Mouse (Mus musculus): ENCODE data around the gene Acadvl. TPM values are rescaled to one million over a fixed set of nuclear protein-coding genes. Genes with fewer than 3 reads are reported as not detected.
A peak's percentile ranks its signal among the peaks of the same experiment; 100 is the strongest.
"Not testable (repeated sequence)": the region's sequence is repeated elsewhere in the genome, so short reads cannot be mapped to it uniquely, and the experiment has no call there.

Gene Acadvl
- total RNA-seq, 2 experiments from 2014 or later: 57.4 to 59.3 TPM

- DNase-seq (ENCODE audit: low spot score in 2 of 2): peak; percentile 84 to 95
- intact Hi-C loops (cut with DNase I): no loop called here
Observed at GRCm38 (mm10) chr11:70029130-70029801, 14.1 kb upstream of the Acadvl start.

- DNase-seq (ENCODE audit: low spot score in 2 of 2): no peak
- intact Hi-C loops (cut with DNase I): no loop called here
Observed at GRCm38 (mm10) chr11:70028401-70029129, 13.4 kb upstream of the Acadvl start.

GRCm38 (mm10) chr11:70027397-70027796 is 12.2 kb upstream of the Acadvl start:
- intact Hi-C loops (cut with DNase I): no loop called here
- DNase-seq (ENCODE audit: low spot score in 2 of 2): peak in 1 of 2 experiments; percentile 69

- no peak for DNase-seq (ENCODE audit: low spot score in 2 of 2)
- intact Hi-C loops (cut with DNase I): no loop called here
Observed at GRCm38 (mm10) chr11:70026689-70027088, 11.5 kb upstream of the Acadvl start.

GRCm38 (mm10) chr11:70024151-70024514 is 8.9 kb upstream of the Acadvl start:
- DNase-seq (ENCODE audit: low spot score in 2 of 2): no peak
- intact Hi-C loops (cut with DNase I): no loop called here

GRCm38 (mm10) chr11:70023481-70024150 is 8.4 kb upstream of the Acadvl start:
- no peak for DNase-seq (ENCODE audit: low spot score in 2 of 2)
- intact Hi-C loops (cut with DNase I): no loop called here

- DNase-seq (ENCODE audit: low spot score in 2 of 2): peak; percentile 95 to 97
- intact Hi-C loops (cut with DNase I): loop anchor here (1.0 kb wide), 1 partner anchor 21 kb away; the partner anchor contains the start of gene Dvl2
Observed at GRCm38 (mm10) chr11:70021264-70022132, 6.3 kb upstream of the Acadvl start.

- peak; percentile 78 to 90 for DNase-seq (ENCODE audit: low spot score in 2 of 2)
- intact Hi-C loops (cut with DNase I): loop anchor here (1.0 kb wide), 1 partner anchor 20 kb away; the partner anchor contains the start of gene Dvl2
Observed at GRCm38 (mm10) chr11:70020731-70021263, 5.6 kb upstream of the Acadvl start.

- peak in 1 of 2 experiments; percentile 56 for DNase-seq (ENCODE audit: low spot score in 2 of 2)
Observed at GRCm38 (mm10) chr11:70020022-70020631, 4.9 kb upstream of the Acadvl start.

GRCm38 (mm10) chr11:70019495-70020021 is 4.3 kb upstream of the Acadvl start:
- intact Hi-C loops (cut with DNase I): no loop called here
- no peak for DNase-seq (ENCODE audit: low spot score in 2 of 2)

More at GRCm38 (mm10) chr11:70020022-70020631, 4.9 kb upstream of the Acadvl start:
- intact Hi-C loops (cut with DNase I): no loop called here

- peak; percentile 56 to 77 for DNase-seq (ENCODE audit: low spot score in 2 of 2)
- intact Hi-C loops (cut with DNase I): no loop called here
Observed at GRCm38 (mm10) chr11:70018131-70018990, 3.1 kb upstream of the Acadvl start.

- no peak for DNase-seq (ENCODE audit: low spot score in 2 of 2)
- intact Hi-C loops (cut with DNase I): no loop called here
Observed at GRCm38 (mm10) chr11:70017199-70017767, 2.1 kb upstream of the Acadvl start.

GRCm38 (mm10) chr11:70016669-70017068 is 1.5 kb upstream of the Acadvl start, which contains the start of gene Dlg4:
TSS of gene Dlg4 (plus strand) at chr11:70016942.
- no peak for DNase-seq (ENCODE audit: low spot score in 2 of 2)
- intact Hi-C loops (cut with DNase I): no loop called here

- intact Hi-C loops (cut with DNase I); DNase-seq (ENCODE audit: low spot score in 2 of 2): not testable (repeated sequence)
Observed at GRCm38 (mm10) chr11:70016177-70016576, 966 bp upstream of the Acadvl start.

GRCm38 (mm10) chr11:70015677-70016076 is 466 bp upstream of the Acadvl start:
- intact Hi-C loops (cut with DNase I): no loop called here
- DNase-seq (ENCODE audit: low spot score in 2 of 2): no peak

GRCm38 (mm10) chr11:70014051-70014450 is 1.2 kb downstream of the Acadvl start:
- DNase-seq (ENCODE audit: low spot score in 2 of 2): no peak
- intact Hi-C loops (cut with DNase I): no loop called here

- no peak for DNase-seq (ENCODE audit: low spot score in 2 of 2)
- intact Hi-C loops (cut with DNase I): no loop called here
Observed at GRCm38 (mm10) chr11:70013408-70013807, 1.8 kb downstream of the Acadvl start.
